8 mouse cellular contexts compared by ENCODE assay signal in the genomic region with DNA sequence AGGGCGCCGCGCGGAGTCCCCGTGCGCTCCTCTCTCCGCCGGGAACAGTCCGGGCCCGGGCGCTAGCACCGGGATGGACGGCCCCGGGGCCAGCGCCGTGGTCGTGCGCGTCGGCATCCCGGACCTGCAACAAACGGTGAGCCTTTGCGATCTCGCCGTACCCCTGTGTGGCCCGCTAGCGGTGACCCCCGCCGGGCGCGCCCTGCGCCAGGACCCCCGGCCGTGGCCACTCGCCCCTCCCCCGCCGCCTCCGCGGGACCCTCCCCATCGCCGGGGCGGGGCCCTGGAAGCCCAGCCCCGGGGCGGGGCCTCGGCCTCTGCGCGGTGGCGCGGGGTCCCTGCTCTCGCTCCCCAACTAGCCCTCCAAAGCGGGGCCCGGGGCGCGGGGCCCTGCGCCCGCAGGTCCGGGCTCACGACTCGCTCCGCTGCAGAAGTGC. TPM values are rescaled to one million over a fixed set of nuclear protein-coding genes. Genes with fewer than 3 reads are reported as not detected.
DNase-seq lines count a peak whose midpoint lies in the region; ATAC-seq and TF ChIP-seq lines count a peak whose summit lies in the region.

No protein-coding gene starts in this region.

- H3K4me3 ChIP-seq in MEL (ENCODE audit: control insufficient read depth in 1 of 2, insufficient read depth in 1 of 2, low read depth in 2 of 2, low read length in 2 of 2) = peak overlapping the region; percentile 74 to 97
- peak overlapping the region; percentile 66 for H3K4me3 ChIP-seq in limb, embryonic 10.5 days
- peak overlapping the region; percentile 82 for H3K4me3 ChIP-seq in midbrain, postnatal 0 days (ENCODE audit: low read depth, low read length)

- peak; percentile 70 for ATAC-seq in midbrain, postnatal 0 days (ENCODE audit: low FRiP score)

- no peak for TF ChIP-seq EP300 in MEL (IDR thresholded peaks at IDR 0.05; ENCODE audit: low read depth in 1 of 2, low read length in 2 of 2)

- H3K36me3 ChIP-seq in MEL (ENCODE audit: control insufficient read depth in 1 of 2, insufficient read depth in 2 of 2, low read length in 2 of 2) = peaks cover 0 to 6% of the 10 kb centered on the region in 2 experiments; a peak in 2 of 4 replicates
- H3K36me3 ChIP-seq in limb, embryonic 10.5 days = peaks cover 14% of the 10 kb centered on the region
- peaks cover 16% of the 10 kb centered on the region for H3K36me3 ChIP-seq in midbrain, postnatal 0 days (ENCODE audit: insufficient read depth, low read length)

- intact Hi-C loops in heart, postnatal 14 days (cut with DNase I) = loop anchor here (2.0 kb wide), 1 partner anchor 23 kb away; a partner anchor contains a TSS

- peak; percentile 28 to 44; a peak in 2 of 4 replicates for TF ChIP-seq POLR2A in MEL (IDR thresholded peaks at IDR 0.05; ENCODE audit: control insufficient read depth in 1 of 2, insufficient read depth in 1 of 2, low read depth in 1 of 2, low read length in 2 of 2, poor library complexity in 1 of 2)

- peak overlapping the region; percentile 73 for H3K9ac ChIP-seq in MEL (ENCODE audit: control insufficient read depth, low read depth, low read length, poor library complexity, severe bottlenecking)
- peak overlapping the region; percentile 79 for H3K9ac ChIP-seq in midbrain, postnatal 0 days (replicated peaks; ENCODE audit: low read length, poor library complexity, severe bottlenecking)

- peak overlapping the region; percentile 32 for H3K27ac ChIP-seq in MEL (ENCODE audit: control insufficient read depth, low read depth, low read length)
- H3K27ac ChIP-seq in limb, embryonic 10.5 days = peak overlapping the region; percentile 88
- peak overlapping the region; percentile 86 for H3K27ac ChIP-seq in midbrain, postnatal 0 days (ENCODE audit: low read depth, low read length)

- H3K4me2 ChIP-seq in midbrain, postnatal 0 days (ENCODE audit: low read depth, low read length, poor library complexity, severe bottlenecking) = peak overlapping the region; percentile 91

- no peak for TF ChIP-seq RAD21 in MEL (IDR thresholded peaks at IDR 0.05; ENCODE audit: low read depth, low read length)

- H3K27me3 ChIP-seq in MEL (ENCODE audit: control insufficient read depth in 1 of 2, insufficient read depth in 2 of 2, low read length in 2 of 2) = no peaks in the 10 kb centered on the region
- peaks cover 60% of the 10 kb centered on the region for H3K27me3 ChIP-seq in limb, embryonic 10.5 days (ENCODE audit: low read depth, poor library complexity, severe bottlenecking)
- no peaks in the 10 kb centered on the region for H3K27me3 ChIP-seq in midbrain, postnatal 0 days (ENCODE audit: insufficient read depth, low read length)

- H3K79me2 ChIP-seq in MEL (ENCODE audit: control insufficient read depth, insufficient read depth, low read length, poor library complexity) = peaks cover 12% of the 10 kb centered on the region

- WGBS in limb, embryonic 10.5 days = under 1% methylated on average over 54 of the region's 60 CpGs
- 2% methylated on average over 22 of the region's 60 CpGs for whole genome bisulfite sequencing in midbrain, postnatal 0 days

- peak; percentile 56 to 76 for DNase-seq in adrenal gland, adult (ENCODE audit: inconsistent age in 2 of 2, low spot score in 1 of 2)
- DNase-seq in adrenal gland, adult 8-10 months = no peak
- no peak for DNase-seq in MEL (ENCODE audit: low read depth, low spot score)
- DNase-seq in embryo, embryonic 9.5 days (ENCODE audit: extremely low spot score) = peak; percentile 77
- peak; percentile 66 to 77 for DNase-seq in heart, postnatal 14 days
- DNase-seq in limb, embryonic 10.5 days (ENCODE audit: low spot score) = peak; percentile 86
- DNase-seq in midbrain, postnatal 0 days (ENCODE audit: low spot score) = peak; percentile 81
- DNase-seq in thymus, postnatal 36 days = peak; percentile 56 to 57

- H3K9me3 ChIP-seq in MEL (replicated peaks; ENCODE audit: insufficient read depth, low read length) = no peaks in the 10 kb centered on the region
- no peaks in the 10 kb centered on the region for H3K9me3 ChIP-seq in limb, embryonic 10.5 days (replicated peaks)
- H3K9me3 ChIP-seq in midbrain, postnatal 0 days (ENCODE audit: low read length) = no peaks in the 10 kb centered on the region

- peaks cover 3 to 23% of the 10 kb centered on the region in 2 experiments; a peak in 3 of 4 replicates for H3K4me1 ChIP-seq in MEL (ENCODE audit: control insufficient read depth in 1 of 2, insufficient read depth in 2 of 2, low read length in 2 of 2)
- peaks cover 38% of the 10 kb centered on the region for H3K4me1 ChIP-seq in limb, embryonic 10.5 days
- no peaks in the 10 kb centered on the region; the same call in 1 of the 2 replicates for H3K4me1 ChIP-seq in midbrain, postnatal 0 days (ENCODE audit: insufficient read depth, low read length)

- no peak for TF ChIP-seq CTCF in MEL (IDR thresholded peaks at IDR 0.05 in 2 of 3, conservative IDR thresholded peaks at IDR 0.05 in 1 of 3; ENCODE audit: control insufficient read depth in 1 of 3, insufficient read depth in 1 of 3, low read depth in 2 of 3, low read length in 3 of 3, poor library complexity in 1 of 3, severe bottlenecking in 1 of 3)
- TF ChIP-seq CTCF in midbrain, postnatal 0 days (IDR thresholded peaks at IDR 0.05) = no peak

TF ChIP-seq in MEL, 35 proteins besides CTCF, POLR2A, EP300 and RAD21 (continues in another document):
- peak; percentile 20; the same call in 1 of the 2 replicates for TF ChIP-seq NELFE (IDR thresholded peaks at IDR 0.05; ENCODE audit: low read depth, low read length)
- TF ChIP-seq GABPA (IDR thresholded peaks at IDR 0.05; ENCODE audit: low read depth, low read length) = no peak
- no peak for TF ChIP-seq TBP (IDR thresholded peaks at IDR 0.05; ENCODE audit: low read depth, low read length)
- TF ChIP-seq MXI1 (IDR thresholded peaks at IDR 0.05; ENCODE audit: low read depth, low read length) = 0 out of 2 replicates have a peak, but pooled peaks have one; percentile 26
- TF ChIP-seq MAFK (IDR thresholded peaks at IDR 0.05; ENCODE audit: borderline replicate concordance, low read depth, low read length) = no peak
- TF ChIP-seq CHD2 (IDR thresholded peaks at IDR 0.05; ENCODE audit: low read length) = no peak
- peak; percentile 62; the same call in 1 of the 2 replicates for TF ChIP-seq MAZ (IDR thresholded peaks at IDR 0.05; ENCODE audit: low read depth, low read length)
- TF ChIP-seq NRF1 (IDR thresholded peaks at IDR 0.05; ENCODE audit: insufficient read depth, low read depth, low read length, poor library complexity, severe bottlenecking) = no peak
- TF ChIP-seq TAL1 (IDR thresholded peaks at IDR 0.05; ENCODE audit: low read length) = no peak
- TF ChIP-seq MAX (IDR thresholded peaks at IDR 0.05; ENCODE audit: low read length) = no peak
- TF ChIP-seq ELF1 (IDR thresholded peaks at IDR 0.05; ENCODE audit: low read depth, low read length) = no peak
- TF ChIP-seq SMC3 (IDR thresholded peaks at IDR 0.05; ENCODE audit: low read depth, low read length) = no peak
- no peak for TF ChIP-seq MYC (IDR thresholded peaks at IDR 0.05; ENCODE audit: low read depth, low read length)
- no peak for TF ChIP-seq USF1 (IDR thresholded peaks at IDR 0.05; ENCODE audit: low read depth, low read length)
- TF ChIP-seq ZNF384 (IDR thresholded peaks at IDR 0.05; ENCODE audit: low read depth, low read length) = no peak
- no peak for TF ChIP-seq E2F4 (IDR thresholded peaks at IDR 0.05; ENCODE audit: borderline replicate concordance, low read depth, low read length)
- TF ChIP-seq ZKSCAN1 (IDR thresholded peaks at IDR 0.05; ENCODE audit: low read depth, low read length) = no peak
- TF ChIP-seq POLR2AphosphoS5 (IDR thresholded peaks at IDR 0.05; ENCODE audit: borderline replicate concordance, low read depth, low read length) = no peak
- TF ChIP-seq UBTF (IDR thresholded peaks at IDR 0.05; ENCODE audit: borderline replicate concordance, insufficient read depth, low read depth, low read length) = 0 out of 2 replicates have a peak, but pooled peaks have one; percentile 42
- no peak for TF ChIP-seq KAT2A (conservative IDR thresholded peaks at IDR 0.05; ENCODE audit: low read depth, low read length)
- no peak for TF ChIP-seq MEF2A (IDR thresholded peaks at IDR 0.05; ENCODE audit: extremely low read depth, insufficient replicate concordance, low read depth, low read length, poor library complexity, severe bottlenecking)
- 0 out of 2 replicates have a peak, but pooled peaks have one; percentile 6 for TF ChIP-seq POLR2AphosphoS2 (IDR thresholded peaks at IDR 0.05; ENCODE audit: low read length)

RNA-seq across cellular contexts. Expression of a gene that starts 0.4 kb away (rescaled TPM):
- 10 to 100 TPM; 29.1 to 61.2 (median 42.8) TPM for total RNA-seq in adrenal gland, adult 8-10 months (2022)
- total RNA-seq in MEL (2012; rRNA removed) = 7.8 and 14.2 TPM in 2 replicates
- 10 to 100 TPM in 1 of 2 experiments, not detected in 1; 20.3 TPM for polyA plus RNA-seq in MEL (2012; ENCODE audit: insufficient read depth in 1 of 2, insufficient read length in 2 of 2, low read depth in 1 of 2, low replicate concordance in 2 of 2, missing spikeins in 1 of 2)
- total RNA-seq in heart, postnatal 14 days (2021) = 10 to 100 TPM; 78.7 to 83.9 TPM
- 2.1 and 2.8 TPM in 2 replicates for polyA plus RNA-seq in limb, embryonic 10.5 days (2016; fragmentation: Nextera tagmentation; extraction: Ambion mirVana)
- total RNA-seq in midbrain, postnatal 0 days (2014; rRNA removed) = 61.5 and 63.2 TPM in 2 replicates
- polyA plus RNA-seq in midbrain, postnatal 0 days (2015; fragmentation: Nextera tagmentation; extraction: Ambion mirVana) = 8.1 and 12.6 TPM in 2 replicates

RNA-seq across cellular contexts. Expression of a gene that starts 22.6 kb away (rescaled TPM):
- total RNA-seq in adrenal gland, adult 8-10 months (2022) = 10 to 100 TPM; 16.9 to 32.5 (median 21.6) TPM
- 8.4 and 9.1 TPM in 2 replicates for total RNA-seq in MEL (2012; rRNA removed)
- 10 to 100 TPM in 1 of 2 experiments, not detected in 1; 28.1 TPM for polyA plus RNA-seq in MEL (2012; ENCODE audit: insufficient read depth in 1 of 2, insufficient read length in 2 of 2, low read depth in 1 of 2, low replicate concordance in 2 of 2, missing spikeins in 1 of 2)
- 10 to 100 TPM; 13.7 to 15.5 TPM for total RNA-seq in heart, postnatal 14 days (2021)
- 9.6 and 11.2 TPM in 2 replicates for polyA plus RNA-seq in limb, embryonic 10.5 days (2016; fragmentation: Nextera tagmentation; extraction: Ambion mirVana)
- 31.0 and 34.0 TPM in 2 replicates for total RNA-seq in midbrain, postnatal 0 days (2014; rRNA removed)
- polyA plus RNA-seq in midbrain, postnatal 0 days (2015; fragmentation: Nextera tagmentation; extraction: Ambion mirVana) = 32.4 and 37.1 TPM in 2 replicates

RNA-seq across cellular contexts. Expression of a gene that starts 46.1 kb away (rescaled TPM):
- 10 to 100 TPM; 14.3 to 19.0 (median 15.0) TPM for total RNA-seq in adrenal gland, adult 8-10 months (2022)
- total RNA-seq in MEL (2012; rRNA removed) = 0.04 TPM in 1 of 2 replicates, not detected in the other
- under 1 TPM in 1 of 2 experiments, not detected in 1; 0.01 TPM for polyA plus RNA-seq in MEL (2012; ENCODE audit: insufficient read depth in 1 of 2, insufficient read length in 2 of 2, low read depth in 1 of 2, low replicate concordance in 2 of 2, missing spikeins in 1 of 2)
- under 1 TPM; 0.05 to 0.31 TPM for total RNA-seq in heart, postnatal 14 days (2021)
- polyA plus RNA-seq in limb, embryonic 10.5 days (2016; fragmentation: Nextera tagmentation; extraction: Ambion mirVana) = 1.6 and 2.5 TPM in 2 replicates
- 100 and 110 TPM in 2 replicates for total RNA-seq in midbrain, postnatal 0 days (2014; rRNA removed)
- polyA plus RNA-seq in midbrain, postnatal 0 days (2015; fragmentation: Nextera tagmentation; extraction: Ambion mirVana) = 68.0 and 68.8 TPM in 2 replicates

Comparison
In these comparisons a context has a peak if more than half of its experiments do, and no peak if none do; other contexts are left out.
1. DNase-seq: peak in adrenal gland, adult (2 of 2), embryo, embryonic 9.5 days (single experiment), heart, postnatal 14 days (2 of 2), limb, embryonic 10.5 days (single experiment), midbrain, postnatal 0 days (single experiment) and thymus, postnatal 36 days (2 of 2); none in adrenal gland, adult 8-10 months (single experiment) and MEL (single experiment).
2. H3K27ac ChIP-seq: peak in every context shown above with its lines; median percentile 88 in limb, embryonic 10.5 days; 86 in midbrain, postnatal 0 days; 32 in MEL.
3. RNA of a gene that starts 46.1 kb away (total RNA-seq): 100 to 110 TPM in midbrain, postnatal 0 days and 14.3 to 19.0 TPM in adrenal gland, adult 8-10 months; 0.05 to 0.31 TPM in heart, postnatal 14 days and 0.04 TPM in MEL; every median in the first group is over 10 times any median in the second.
4. Peak in every context shown above with its lines, with median percentiles within 50 percentile points of each other: H3K4me3 ChIP-seq.